Mouse (Mus musculus): ENCODE data around the gene Ptpn4.

- TF ChIP-seq CTCF (IDR thresholded peaks at IDR 0.05; ENCODE audit: borderline replicate concordance, control insufficient read depth, extremely low read depth, insufficient read depth, low read length, poor library complexity) (no peak), POLR2A (IDR thresholded peaks at IDR 0.05; ENCODE audit: control insufficient read depth, extremely low read depth, insufficient read depth, low read length, poor library complexity) (no peak)
These were observed 232.0 kb downstream of the Ptpn4 start for GRCm38 (mm10) chr1:119605396-119605795.

Measured in thymus, adult 2 months (tissue).